Mouse (Mus musculus) lung, embryonic 15.5 days (tissue): ENCODE measurements around the gene Muc1. TPM values are rescaled to one million over a fixed set of nuclear protein-coding genes. Genes with fewer than 3 reads are reported as not detected.
A peak's percentile ranks its signal among the peaks of the same experiment; 100 is the strongest.

ENCODE experiments used
- ATAC-seq: fragments of 200-750 bp; cut with Nextera tagmentation; 2 replicates; pipeline ENCODE4 v1.8.0; 2017; ENCODE audit warnings: moderate number of reproducible peaks, borderline replicate concordance; ENCODE audit not compliant: low FRiP score, low TSS enrichment; ENCODE audit errors: extremely low read depth
- H3K27ac ChIP-seq: fragments of 300-500 bp; sonication (generic); 2 replicates; pipeline ENCODE4 v1.5.1; 2015; ENCODE audit warnings: moderate library complexity, mild to moderate bottlenecking, inconsistent platforms
- H3K27me3 ChIP-seq: fragments of 300-500 bp; sonication (generic); 2 replicates; pipeline ENCODE4 v1.6.1; 2015; ENCODE audit warnings: inconsistent platforms
- H3K36me3 ChIP-seq: fragments of 300-500 bp; sonication (generic); 2 replicates; pipeline ENCODE4 v1.6.1; 2015; ENCODE audit warnings: inconsistent platforms
- H3K4me1 ChIP-seq: fragments of 300-500 bp; sonication (generic); 2 replicates; pipeline ENCODE4 v1.6.1; 2015; ENCODE audit warnings: inconsistent platforms
- H3K4me2 ChIP-seq: fragments of 300-500 bp; sonication (generic); 2 replicates; pipeline ENCODE4 v1.6.1; 2015; ENCODE audit warnings: inconsistent platforms, mild to moderate bottlenecking, moderate library complexity
- H3K4me3 ChIP-seq: fragments of 300-500 bp; sonication (generic); 2 replicates; pipeline ENCODE4 v1.5.1; 2015; ENCODE audit warnings: mild to moderate bottlenecking, inconsistent platforms
- H3K9ac ChIP-seq: fragments of 300-500 bp; sonication (generic); 2 replicates; pipeline ENCODE4 v1.6.1; 2015; ENCODE audit warnings: inconsistent platforms
- H3K9me3 ChIP-seq: fragments of 300-500 bp; sonication (generic); 2 replicates; pipeline ENCODE4 v1.6.1; 2016; ENCODE audit warnings: inconsistent platforms
- WGBS: fragments of 180-500 bp; shearing (Covaris S2); methylation state at CpG from one replicate; pipeline ENCODE4 v1.1.7; 2015; 5-methylcytosine and 5-hydroxymethylcytosine counted together
- polyA plus RNA-seq: library from polyadenylated mRNA; unstranded; fragments of >200 nt; fragmentation: Nextera tagmentation; extraction: Ambion mirVana; gene quantifications from 2 replicates; pipeline ENCODE4 v1.2.1, GENCODE M21; 2015

The Muc1 gene
- polyA plus RNA-seq = 74.3 and 88.9 TPM in 2 replicates

- peaks cover 13% of the 10 kb centered on the region; the same call in 1 of the 2 replicates for H3K27me3 ChIP-seq
- ATAC-seq = peak; percentile 13; the same call in 1 of the 2 replicates
- H3K4me2 ChIP-seq = peak within 1 kb of the TSS; percentile 83
- peak within 1 kb of the TSS; percentile 91 for H3K27ac ChIP-seq
- no peaks in the 10 kb centered on the region for H3K36me3 ChIP-seq
- H3K9ac ChIP-seq = peak within 1 kb of the TSS; percentile 46
- H3K4me1 ChIP-seq = peaks cover 47% of the 10 kb centered on the region
- 24% methylated on average over 9 of the region's 10 CpGs for WGBS
- no peaks in the 10 kb centered on the region for H3K9me3 ChIP-seq
- H3K4me3 ChIP-seq = peak within 1 kb of the TSS; percentile 46
These were observed at the start of gene Muc1 for GRCm38 (mm10) chr3:89228836-89229235. Muc1 (plus strand) TSS chr3:89229057.

GRCm38 (mm10) chr3:89181749-89182500, 46.9 kb upstream of the Muc1 start:
- H3K27me3 ChIP-seq = no peaks in the 10 kb centered on the region
- no peak overlapping the region for H3K27ac ChIP-seq
- H3K9me3 ChIP-seq = no peaks in the 10 kb centered on the region
- H3K36me3 ChIP-seq = peaks cover 30% of the 10 kb centered on the region
- H3K4me1 ChIP-seq = peaks cover 33% of the 10 kb centered on the region
- ATAC-seq = no peak
- no peak overlapping the region for H3K4me2 ChIP-seq
- H3K4me3 ChIP-seq = no peak overlapping the region
- H3K9ac ChIP-seq = no peak overlapping the region
- 86% methylated on average over 25 of the region's 27 CpGs for WGBS

- Histone ChIP-seq H3K4me3 (peak overlapping the region; percentile 72), H3K4me1 (peaks cover 33% of the 10 kb centered on the region), H3K9ac (no peak overlapping the region), H3K36me3 (peaks cover 30% of the 10 kb centered on the region), H3K4me2 (peak overlapping the region; percentile 95), H3K9me3 (no peaks in the 10 kb centered on the region), H3K27me3 (no peaks in the 10 kb centered on the region), H3K27ac (peak overlapping the region; percentile 67; the same call in 1 of the 2 replicates)
- WGBS = 39% methylated on average over 7 of the region's 7 CpGs
- peak; percentile 4; the same call in 1 of the 2 replicates for ATAC-seq
These were observed 46.3 kb upstream of the Muc1 start for GRCm38 (mm10) chr3:89182531-89183057.

- Histone ChIP-seq H3K27ac (peak within 1 kb of the TSS; percentile 67), H3K9ac (peak within 1 kb of the TSS; percentile 71), H3K4me3 (peak within 1 kb of the TSS; percentile 72), H3K4me2 (peak within 1 kb of the TSS; percentile 95), H3K9me3 (no peaks in the 10 kb centered on the region), H3K36me3 (peaks cover 30% of the 10 kb centered on the region), H3K4me1 (peaks cover 28% of the 10 kb centered on the region), H3K27me3 (no peaks in the 10 kb centered on the region)
- WGBS = 5% methylated on average over 39 of the region's 39 CpGs
- ATAC-seq = peak; percentile 95
These were observed 45.5 kb upstream of the Muc1 start, which contains the start of gene Fam189b for GRCm38 (mm10) chr3:89183058-89183958. Fam189b (plus strand) TSS chr3:89183143.

DNA sequence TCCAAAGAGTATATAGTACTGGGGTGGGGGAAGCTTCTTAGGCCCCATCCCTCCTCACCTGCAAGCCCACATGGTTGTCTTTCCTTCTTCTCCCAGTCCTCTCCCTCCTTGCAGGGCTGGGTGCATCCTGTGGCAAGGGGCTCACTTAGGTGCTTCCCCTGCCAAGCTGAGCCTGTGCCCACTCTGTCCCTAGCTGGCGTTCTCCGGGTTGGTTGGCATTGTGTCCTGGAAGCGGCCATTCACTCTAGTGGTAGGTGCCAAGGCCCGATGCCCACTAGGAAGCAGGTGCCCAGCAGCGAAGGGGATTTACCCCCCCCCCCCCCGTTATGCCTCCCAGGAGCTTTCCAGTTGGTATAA, 44.9 kb upstream of the Muc1 start:
- peak overlapping the region; percentile 71; the same call in 1 of the 2 replicates for H3K9ac ChIP-seq
- H3K9me3 ChIP-seq = no peaks in the 10 kb centered on the region
- ATAC-seq = no peak
- H3K4me2 ChIP-seq = peak overlapping the region; percentile 95
- peaks cover 29% of the 10 kb centered on the region for H3K36me3 ChIP-seq
- 73% methylated on average over 6 of the region's 6 CpGs for whole genome bisulfite sequencing
- H3K27me3 ChIP-seq = no peaks in the 10 kb centered on the region
- peak overlapping the region; percentile 72 for H3K4me3 ChIP-seq
- peaks cover 22% of the 10 kb centered on the region for H3K4me1 ChIP-seq
- no peak overlapping the region for H3K27ac ChIP-seq

DNA sequence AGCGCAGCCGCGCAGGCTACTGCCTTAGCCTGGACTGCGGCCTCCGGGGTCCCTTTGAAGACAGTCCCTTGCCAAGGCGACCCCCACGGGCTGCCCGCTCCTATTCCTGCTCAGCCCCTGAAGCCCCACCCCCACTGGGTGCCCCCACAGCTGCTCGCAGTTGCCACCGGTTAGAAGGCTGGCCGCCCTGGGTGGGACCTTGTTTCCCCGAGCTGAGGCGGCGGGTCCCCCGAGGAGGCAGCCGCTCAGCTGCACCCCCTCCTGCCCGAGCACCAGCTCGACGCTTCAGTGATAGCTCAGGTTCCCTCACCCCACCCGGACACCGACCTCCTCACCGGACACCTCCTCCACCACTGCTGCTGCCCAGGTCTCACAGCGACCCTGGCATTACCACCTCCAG, 41.7 kb upstream of the Muc1 start:
- no peak overlapping the region for H3K4me2 ChIP-seq
- H3K9ac ChIP-seq = no peak overlapping the region

DNA sequence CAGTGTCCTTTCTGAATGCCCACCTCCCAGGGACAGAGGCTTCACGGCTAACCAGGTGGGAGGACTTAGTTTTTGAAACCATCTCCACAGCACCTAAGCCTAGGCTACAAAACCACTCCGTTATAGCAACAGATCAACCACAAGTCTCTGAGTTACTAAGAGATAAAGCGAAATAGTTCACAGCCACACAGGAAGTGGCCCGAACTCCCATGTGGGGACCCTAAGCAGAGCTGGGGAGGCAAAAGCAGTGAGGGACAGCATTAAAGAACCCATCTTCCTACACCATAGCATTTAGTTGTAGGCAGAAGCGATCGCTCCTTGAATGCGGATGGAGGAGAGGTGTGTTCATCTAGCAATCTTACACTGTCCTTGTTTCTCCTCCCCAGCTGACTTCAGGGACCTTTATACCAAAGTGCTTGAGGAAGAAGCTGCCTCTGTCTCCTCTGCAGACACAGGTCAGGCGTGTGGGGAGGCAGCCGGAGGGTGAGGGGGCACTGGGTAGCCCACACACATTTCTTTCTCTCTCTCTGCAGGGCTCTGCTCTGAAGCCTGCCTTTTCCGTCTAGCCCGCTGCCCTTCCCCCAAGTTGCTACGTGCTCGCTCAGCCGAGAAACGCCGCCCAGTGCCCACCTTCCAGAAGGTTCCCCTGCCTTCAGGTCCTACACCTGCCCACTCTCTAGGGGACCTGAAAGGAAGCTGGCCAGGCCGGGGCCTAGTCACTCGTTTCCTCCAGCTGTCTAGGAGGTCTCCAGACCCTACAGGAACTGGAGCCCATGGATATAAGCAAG, 41.0 kb upstream of the Muc1 start:
- Histone ChIP-seq H3K4me3 (no peak overlapping the region), H3K9ac (no peak overlapping the region), H3K4me1 (peaks cover 13% of the 10 kb centered on the region), H3K27ac (no peak overlapping the region), H3K4me2 (no peak overlapping the region), H3K9me3 (no peaks in the 10 kb centered on the region), H3K36me3 (no peaks in the 10 kb centered on the region), H3K27me3 (no peaks in the 10 kb centered on the region)
- WGBS = 78% methylated on average over 18 of the region's 18 CpGs
- no peak for ATAC-seq

More for the DNA sequence above, 41.7 kb upstream of the Muc1 start:
- H3K36me3 ChIP-seq = no peaks in the 10 kb centered on the region
- H3K4me3 ChIP-seq = no peak overlapping the region
- WGBS = 49% methylated on average over 23 of the region's 23 CpGs
- ATAC-seq = no peak
- H3K4me1 ChIP-seq = peaks cover 20% of the 10 kb centered on the region
- no peaks in the 10 kb centered on the region for H3K9me3 ChIP-seq
- no peaks in the 10 kb centered on the region for H3K27me3 ChIP-seq
- H3K27ac ChIP-seq = no peak overlapping the region

DNA sequence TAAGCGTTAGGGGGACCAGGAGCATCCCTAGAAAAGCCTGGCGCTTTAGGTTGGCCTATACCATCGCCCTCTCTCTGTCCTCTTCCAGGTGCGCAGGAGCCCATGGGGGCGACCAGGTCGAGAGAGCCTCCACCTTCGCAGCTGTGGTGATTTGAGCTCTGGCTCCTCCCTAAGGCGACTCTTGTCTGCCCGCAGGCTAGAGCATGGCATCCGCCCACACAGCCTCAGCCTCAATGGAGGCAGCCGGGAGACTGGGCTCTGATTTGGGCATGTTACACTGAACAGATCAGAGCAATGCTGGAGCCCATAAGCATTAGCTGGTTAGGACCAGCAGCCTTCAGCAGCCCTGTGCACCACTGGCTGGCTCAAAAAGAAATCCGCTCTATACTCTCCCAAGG, 40.4 kb upstream of the Muc1 start:
- 73% methylated on average over 12 of the region's 12 CpGs for WGBS
- no peak overlapping the region for H3K4me2 ChIP-seq
- H3K4me1 ChIP-seq = peaks cover 11% of the 10 kb centered on the region
- H3K9me3 ChIP-seq = no peaks in the 10 kb centered on the region
- H3K4me3 ChIP-seq = no peak overlapping the region
- no peak overlapping the region for H3K9ac ChIP-seq
- no peaks in the 10 kb centered on the region for H3K27me3 ChIP-seq
- ATAC-seq = no peak
- H3K27ac ChIP-seq = no peak overlapping the region
- no peaks in the 10 kb centered on the region for H3K36me3 ChIP-seq

DNA sequence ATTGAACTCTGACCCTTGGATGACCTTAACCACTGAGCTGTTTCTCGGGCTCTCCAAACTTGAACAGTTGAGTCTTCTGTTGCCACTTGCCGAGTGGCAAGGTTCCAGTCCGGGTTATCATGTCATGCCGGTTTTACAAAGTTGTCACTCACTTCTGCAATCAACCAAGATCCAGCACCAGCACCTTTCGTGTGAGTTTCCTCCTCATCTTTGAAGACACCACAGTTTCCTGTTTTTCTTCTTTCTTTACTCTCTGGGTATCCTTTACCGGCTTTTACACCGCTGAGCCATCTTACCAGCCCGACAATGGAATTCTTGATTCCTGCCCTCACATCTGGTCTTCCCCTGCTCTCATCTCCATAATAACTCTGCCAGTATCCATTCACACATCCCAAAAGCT, 38.4 kb upstream of the Muc1 start:
- Histone ChIP-seq H3K36me3 (no peaks in the 10 kb centered on the region), H3K27ac (no peak overlapping the region), H3K4me3 (no peak overlapping the region), H3K4me1 (no peaks in the 10 kb centered on the region), H3K4me2 (no peak overlapping the region), H3K9ac (no peak overlapping the region), H3K27me3 (no peaks in the 10 kb centered on the region), H3K9me3 (no peaks in the 10 kb centered on the region)
- WGBS = 70% methylated on average over 8 of the region's 8 CpGs
- no peak for ATAC-seq

GRCm38 (mm10) chr3:89193351-89193750, 35.5 kb upstream of the Muc1 start:
- H3K4me1 ChIP-seq = peaks cover 9% of the 10 kb centered on the region; the same call in 1 of the 2 replicates
- no peak overlapping the region for H3K27ac ChIP-seq
- H3K9me3 ChIP-seq = no peaks in the 10 kb centered on the region
- H3K27me3 ChIP-seq = no peaks in the 10 kb centered on the region
- WGBS = 66% methylated on average over 1 of the region's 1 CpGs
- no peak overlapping the region for H3K4me2 ChIP-seq
- no peak for ATAC-seq
- no peak overlapping the region for H3K9ac ChIP-seq
- H3K36me3 ChIP-seq = no peaks in the 10 kb centered on the region
- H3K4me3 ChIP-seq = no peak overlapping the region

DNA sequence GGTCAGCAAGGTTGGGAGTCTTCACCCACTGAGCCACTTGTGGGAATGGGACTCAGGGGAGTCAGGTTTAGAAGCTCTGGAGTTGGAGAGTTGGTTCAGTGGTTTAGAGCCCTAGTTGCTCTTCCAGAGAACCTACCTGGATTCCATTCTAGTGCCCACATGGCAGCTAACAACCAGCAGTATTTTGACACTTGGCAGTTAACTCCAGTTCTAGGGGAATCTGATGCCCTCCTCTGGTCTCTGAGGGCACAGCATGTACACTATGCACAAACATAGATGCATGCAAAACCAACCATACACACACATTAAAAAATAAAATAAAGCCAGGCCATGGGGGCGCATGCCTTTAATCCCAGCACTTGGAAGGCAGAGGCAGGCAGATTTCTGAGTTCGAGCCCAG, 35.0 kb upstream of the Muc1 start:
- H3K4me3 ChIP-seq = no peak overlapping the region
- H3K27ac ChIP-seq = no peak overlapping the region
- 89% methylated on average over 2 of the region's 2 CpGs for WGBS
- H3K9me3 ChIP-seq = no peaks in the 10 kb centered on the region
- H3K9ac ChIP-seq = no peak overlapping the region
- no peaks in the 10 kb centered on the region for H3K27me3 ChIP-seq
- H3K4me1 ChIP-seq = peaks cover 9% of the 10 kb centered on the region; the same call in 1 of the 2 replicates
- no peaks in the 10 kb centered on the region for H3K36me3 ChIP-seq
- no peak overlapping the region for H3K4me2 ChIP-seq
- ATAC-seq = no peak
